Mouse (Mus musculus): ENCODE data around the gene H1f0. TPM values are rescaled to one million over a fixed set of nuclear protein-coding genes. Genes with fewer than 3 reads are reported as not detected.

H1f0 gene
- polyA plus RNA-seq, 1 experiment: 111 TPM

DNA sequence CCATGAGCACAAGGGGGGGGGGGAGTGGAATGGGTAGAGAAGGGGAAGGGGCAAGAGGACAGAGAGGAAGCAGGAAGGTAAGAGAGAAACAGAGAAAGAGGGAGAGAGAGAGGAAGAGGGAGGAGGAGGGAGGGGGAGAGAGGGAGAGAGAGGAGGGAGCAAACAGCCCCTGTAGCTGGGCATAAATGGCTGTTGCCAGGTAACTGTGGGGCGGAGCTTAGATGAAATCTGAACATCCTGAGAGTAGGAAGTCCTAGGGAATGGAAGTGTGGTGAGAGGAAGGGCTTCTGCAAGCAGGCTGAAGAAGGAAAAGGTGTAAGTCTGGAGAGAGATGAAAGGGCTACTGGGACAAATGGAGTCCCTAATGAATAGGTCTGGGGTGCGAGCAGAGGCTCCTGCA is 38.0 kb downstream of the H1f0 start:
- TF ChIP-seq MAX (IDR thresholded peaks at IDR 0.05): no peak
- TF ChIP-seq CTCF (IDR thresholded peaks at IDR 0.05; ENCODE audit: control insufficient read depth, insufficient read depth, insufficient read length): no peak
- no peak for TF ChIP-seq MYOG (IDR thresholded peaks at IDR 0.05; ENCODE audit: control insufficient read depth, extremely low read depth, insufficient read length)
- TF ChIP-seq FOSL1 (IDR thresholded peaks at IDR 0.05; ENCODE audit: insufficient read depth, low read length, poor library complexity, severe bottlenecking): no peak
- TF ChIP-seq CEBPB (IDR thresholded peaks at IDR 0.05; ENCODE audit: low read depth): no peak
- no peak for TF ChIP-seq USF1 (IDR thresholded peaks at IDR 0.05; ENCODE audit: low read depth)
- TF ChIP-seq MYOD1 (IDR thresholded peaks at IDR 0.05; ENCODE audit: control insufficient read depth, insufficient read length, low read depth): no peak
- H3K27me3 ChIP-seq (ENCODE audit: control insufficient read depth, insufficient read depth, insufficient read length): no peaks in the 10 kb centered on the region
- H3K4me3 ChIP-seq (ENCODE audit: insufficient read depth, poor library complexity, severe bottlenecking): no peak overlapping the region
- H3ac ChIP-seq (ENCODE audit: control insufficient read depth, insufficient read length, low read depth): no peak overlapping the region
- no peaks in the 10 kb centered on the region for H3K36me3 ChIP-seq (ENCODE audit: control insufficient read depth, insufficient read depth)
- peaks cover 7% of the 10 kb centered on the region for H3K79me3 ChIP-seq (ENCODE audit: low read depth)
- H3K79me2 ChIP-seq (ENCODE audit: control insufficient read depth, insufficient read depth): peaks cover 15% of the 10 kb centered on the region

DNA sequence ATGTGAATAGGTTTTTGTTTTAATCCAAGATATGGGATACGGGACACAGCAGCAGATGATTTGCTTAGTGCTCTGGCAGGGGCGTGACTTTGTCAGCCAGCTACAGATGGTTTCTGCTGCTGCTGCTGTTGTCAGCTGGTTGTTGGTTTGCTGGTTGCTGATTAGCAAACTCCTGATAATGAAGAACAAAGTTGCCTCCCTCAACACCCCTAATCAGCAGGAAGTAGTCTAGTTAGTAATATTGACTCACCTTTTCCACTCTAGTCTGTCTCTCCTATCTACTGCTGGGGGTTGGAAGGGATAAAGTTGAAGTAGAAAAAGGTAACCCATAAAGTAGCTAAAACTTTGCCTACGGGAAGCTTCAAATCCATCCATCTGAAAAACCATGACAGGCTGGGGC is 39.4 kb downstream of the H1f0 start:
- Histone ChIP-seq H3K4me3 (ENCODE audit: insufficient read depth, poor library complexity, severe bottlenecking) (no peak overlapping the region), H3K27me3 (ENCODE audit: control insufficient read depth, insufficient read depth, insufficient read length) (no peaks in the 10 kb centered on the region), H3K36me3 (ENCODE audit: control insufficient read depth, insufficient read depth) (no peaks in the 10 kb centered on the region), H3ac (ENCODE audit: control insufficient read depth, insufficient read length, low read depth) (no peak overlapping the region), H3K79me3 (ENCODE audit: low read depth) (no peaks in the 10 kb centered on the region), H3K79me2 (ENCODE audit: control insufficient read depth, insufficient read depth) (peaks cover 1% of the 10 kb centered on the region)
- TF ChIP-seq MYOD1 (IDR thresholded peaks at IDR 0.05; ENCODE audit: control insufficient read depth, insufficient read length, low read depth): no peak
- no peak for TF ChIP-seq USF1 (IDR thresholded peaks at IDR 0.05; ENCODE audit: low read depth)
- TF ChIP-seq CTCF (IDR thresholded peaks at IDR 0.05; ENCODE audit: control insufficient read depth, insufficient read depth, insufficient read length): no peak
- no peak for TF ChIP-seq CEBPB (IDR thresholded peaks at IDR 0.05; ENCODE audit: low read depth)
- no peak for TF ChIP-seq MAX (IDR thresholded peaks at IDR 0.05)
- no peak for TF ChIP-seq MYOG (IDR thresholded peaks at IDR 0.05; ENCODE audit: control insufficient read depth, extremely low read depth, insufficient read length)
- TF ChIP-seq FOSL1 (IDR thresholded peaks at IDR 0.05; ENCODE audit: insufficient read depth, low read length, poor library complexity, severe bottlenecking): no peak

DNA sequence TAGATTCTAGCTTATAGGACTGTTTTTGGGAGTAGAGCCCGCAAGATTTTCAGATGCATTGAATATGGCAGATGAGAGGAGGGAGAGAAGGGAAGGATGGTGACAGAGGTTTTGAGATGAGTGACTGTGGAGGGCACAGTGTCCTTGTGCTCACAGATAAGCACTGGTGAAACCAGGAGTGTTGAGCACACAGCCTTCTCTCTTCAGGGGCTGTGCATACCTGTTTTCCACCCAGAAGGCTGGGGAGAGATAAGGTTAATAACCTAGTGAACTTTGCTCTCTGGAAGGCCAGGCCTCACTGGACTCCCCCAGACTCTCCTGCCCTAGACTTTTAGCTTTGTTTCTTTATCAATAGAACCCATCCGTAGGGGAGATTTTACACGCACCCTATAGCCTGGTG is 40.2 kb downstream of the H1f0 start:
- Histone ChIP-seq H3K36me3 (ENCODE audit: control insufficient read depth, insufficient read depth) (no peaks in the 10 kb centered on the region), H3ac (ENCODE audit: control insufficient read depth, insufficient read length, low read depth) (no peak overlapping the region), H3K4me3 (ENCODE audit: insufficient read depth, poor library complexity, severe bottlenecking) (no peak overlapping the region), H3K27me3 (ENCODE audit: control insufficient read depth, insufficient read depth, insufficient read length) (no peaks in the 10 kb centered on the region), H3K79me2 (ENCODE audit: control insufficient read depth, insufficient read depth) (no peaks in the 10 kb centered on the region), H3K79me3 (ENCODE audit: low read depth) (no peaks in the 10 kb centered on the region)
- TF ChIP-seq MYOD1 (IDR thresholded peaks at IDR 0.05; ENCODE audit: control insufficient read depth, insufficient read length, low read depth) (no peak), MAX (IDR thresholded peaks at IDR 0.05) (no peak), CTCF (IDR thresholded peaks at IDR 0.05; ENCODE audit: control insufficient read depth, insufficient read depth, insufficient read length) (no peak), CEBPB (IDR thresholded peaks at IDR 0.05; ENCODE audit: low read depth) (no peak), USF1 (IDR thresholded peaks at IDR 0.05; ENCODE audit: low read depth) (no peak), FOSL1 (IDR thresholded peaks at IDR 0.05; ENCODE audit: insufficient read depth, low read length, poor library complexity, severe bottlenecking) (no peak), MYOG (IDR thresholded peaks at IDR 0.05; ENCODE audit: control insufficient read depth, extremely low read depth, insufficient read length) (no peak)

- Histone ChIP-seq H3K27me3 (ENCODE audit: control insufficient read depth, insufficient read depth, insufficient read length) (no peaks in the 10 kb centered on the region), H3K4me3 (ENCODE audit: insufficient read depth, poor library complexity, severe bottlenecking) (no peak overlapping the region), H3ac (ENCODE audit: control insufficient read depth, insufficient read length, low read depth) (no peak overlapping the region), H3K36me3 (ENCODE audit: control insufficient read depth, insufficient read depth) (peaks cover 6% of the 10 kb centered on the region), H3K79me2 (ENCODE audit: control insufficient read depth, insufficient read depth) (peaks cover 14% of the 10 kb centered on the region), H3K79me3 (ENCODE audit: low read depth) (peaks cover 13% of the 10 kb centered on the region)
- no peak for TF ChIP-seq MYOD1 (IDR thresholded peaks at IDR 0.05; ENCODE audit: control insufficient read depth, insufficient read length, low read depth)
- TF ChIP-seq FOSL1 (IDR thresholded peaks at IDR 0.05; ENCODE audit: insufficient read depth, low read length, poor library complexity, severe bottlenecking): no peak
- no peak for TF ChIP-seq MYOG (IDR thresholded peaks at IDR 0.05; ENCODE audit: control insufficient read depth, extremely low read depth, insufficient read length)
- TF ChIP-seq MAX (IDR thresholded peaks at IDR 0.05): peak; percentile 82
- TF ChIP-seq CEBPB (IDR thresholded peaks at IDR 0.05; ENCODE audit: low read depth): no peak
- TF ChIP-seq CTCF (IDR thresholded peaks at IDR 0.05; ENCODE audit: control insufficient read depth, insufficient read depth, insufficient read length): peak; percentile 37
- peak; percentile 9 for TF ChIP-seq USF1 (IDR thresholded peaks at IDR 0.05; ENCODE audit: low read depth)
Measured at GRCm38 (mm10) chr15:79071117-79072039, 43.1 kb downstream of the H1f0 start.

- no peaks in the 10 kb centered on the region for H3K27me3 ChIP-seq (ENCODE audit: control insufficient read depth, insufficient read depth, insufficient read length)
- TF ChIP-seq MAX (IDR thresholded peaks at IDR 0.05) (no peak), MYOD1 (IDR thresholded peaks at IDR 0.05; ENCODE audit: control insufficient read depth, insufficient read length, low read depth) (no peak), USF1 (IDR thresholded peaks at IDR 0.05; ENCODE audit: low read depth) (no peak), FOSL1 (IDR thresholded peaks at IDR 0.05; ENCODE audit: insufficient read depth, low read length, poor library complexity, severe bottlenecking) (no peak), CTCF (IDR thresholded peaks at IDR 0.05; ENCODE audit: control insufficient read depth, insufficient read depth, insufficient read length) (no peak), MYOG (IDR thresholded peaks at IDR 0.05; ENCODE audit: control insufficient read depth, extremely low read depth, insufficient read length) (no peak), CEBPB (IDR thresholded peaks at IDR 0.05; ENCODE audit: low read depth) (no peak)
Measured at GRCm38 (mm10) chr15:79073752-79074151, 45.5 kb downstream of the H1f0 start.

More at GRCm38 (mm10) chr15:79073752-79074151, 45.5 kb downstream of the H1f0 start:
- Histone ChIP-seq H3K4me3 (ENCODE audit: insufficient read depth, poor library complexity, severe bottlenecking) (no peak overlapping the region), H3K79me3 (ENCODE audit: low read depth) (peaks cover 29% of the 10 kb centered on the region), H3ac (ENCODE audit: control insufficient read depth, insufficient read length, low read depth) (no peak overlapping the region), H3K79me2 (ENCODE audit: control insufficient read depth, insufficient read depth) (peaks cover 38% of the 10 kb centered on the region), H3K36me3 (ENCODE audit: control insufficient read depth, insufficient read depth) (peaks cover 30% of the 10 kb centered on the region)

Measured in C2C12 (cell line).